Mouse (Mus musculus) embryo, embryonic 10.5 days (tissue): ENCODE results near the gene Pik3r1.

Source experiments
- DNase-seq: peaks from one replicate; pipeline ENCODE4 v3.0.0-alpha.2; 2015; ENCODE audit warnings: low spot score

The Pik3r1 gene

DNA sequence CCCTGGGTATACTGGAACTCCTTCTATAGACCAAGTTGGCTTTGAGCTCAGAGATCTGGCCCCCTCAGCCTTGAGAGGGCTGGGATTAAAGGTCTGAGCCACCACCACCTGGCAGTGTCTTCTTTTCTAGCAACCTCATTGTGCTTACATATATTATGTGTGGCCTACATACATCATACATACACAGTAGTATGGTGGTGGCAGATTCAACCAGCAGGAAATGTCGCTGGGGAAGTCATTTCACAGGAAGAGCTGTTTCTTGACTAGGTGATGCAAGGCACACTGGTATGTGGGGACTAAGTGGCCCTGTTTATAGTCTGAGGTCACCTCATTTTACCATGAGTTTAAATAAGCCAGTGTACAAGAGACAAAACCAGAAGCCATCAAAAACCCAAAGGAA, 87.9 kb downstream of the Pik3r1 start:
- DNase-seq = no peak

DNA sequence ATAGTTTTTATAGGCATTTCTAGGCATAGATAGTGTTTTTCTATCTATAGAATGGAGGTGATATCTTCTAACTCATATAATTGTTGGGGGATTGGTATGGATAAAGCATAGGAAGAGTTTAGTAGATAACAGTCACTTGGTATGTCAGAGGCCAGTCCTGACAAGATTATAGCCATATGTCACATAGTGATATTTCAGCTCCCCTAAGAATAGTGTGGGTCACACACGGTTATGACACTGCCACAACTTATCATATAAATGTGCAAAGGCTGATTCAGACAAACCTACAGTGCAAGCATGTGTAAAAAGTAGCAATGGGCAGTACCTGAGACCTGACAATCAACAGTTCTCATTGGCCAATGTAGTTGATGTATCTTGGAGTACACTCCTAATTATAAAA, 89.0 kb downstream of the Pik3r1 start:
- DNase-seq = no peak

DNA sequence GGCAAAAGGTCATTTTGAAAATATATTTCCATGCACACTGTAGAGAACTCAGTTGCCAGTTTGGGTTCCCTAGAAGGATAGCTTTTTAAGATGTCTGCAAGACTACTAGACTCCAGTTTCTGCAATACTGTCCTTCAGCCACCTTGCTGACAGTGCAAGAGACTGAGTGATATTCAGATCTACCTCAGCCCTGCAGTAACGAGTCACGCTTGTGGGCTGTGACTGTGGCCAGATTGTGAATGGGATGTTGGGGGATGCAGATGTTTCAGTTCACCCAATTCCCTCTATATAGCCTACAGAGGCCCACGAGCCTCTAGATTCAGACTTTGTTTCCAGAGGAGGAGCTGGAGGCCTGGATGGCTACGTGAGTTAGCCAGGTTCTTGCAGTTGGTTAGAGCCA, 90.0 kb downstream of the Pik3r1 start:
- DNase-seq = no peak

DNA sequence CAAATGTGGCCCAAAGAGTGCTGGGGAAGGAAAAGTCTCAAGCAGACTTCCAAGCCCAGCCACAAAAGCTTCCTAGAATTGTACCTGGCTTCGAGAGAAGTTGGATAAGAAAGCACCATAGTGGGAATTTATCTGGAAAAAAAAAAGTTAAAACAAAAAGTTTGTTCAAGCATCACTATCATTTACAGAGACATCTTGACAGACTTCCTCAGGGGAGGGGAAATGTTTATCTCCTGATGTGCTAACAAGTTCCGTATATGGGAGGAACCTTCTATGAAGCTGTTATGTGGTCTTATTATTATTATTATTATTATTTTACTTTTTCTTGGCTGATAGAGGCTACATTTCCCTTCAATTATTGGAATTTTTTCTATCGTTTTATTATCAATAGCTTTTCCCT, 94.1 kb downstream of the Pik3r1 start:
- DNase-seq = no peak

- DNase-seq = peak; percentile 33
These were observed 99.2 kb downstream of the Pik3r1 start for GRCm38 (mm10) chr13:101668859-101669258.

GRCm38 (mm10) chr13:101664010-101664409, 104.0 kb downstream of the Pik3r1 start:
- DNase-seq = no peak

- no peak for DNase-seq
These were observed 105.1 kb downstream of the Pik3r1 start for GRCm38 (mm10) chr13:101662900-101663299.

DNA sequence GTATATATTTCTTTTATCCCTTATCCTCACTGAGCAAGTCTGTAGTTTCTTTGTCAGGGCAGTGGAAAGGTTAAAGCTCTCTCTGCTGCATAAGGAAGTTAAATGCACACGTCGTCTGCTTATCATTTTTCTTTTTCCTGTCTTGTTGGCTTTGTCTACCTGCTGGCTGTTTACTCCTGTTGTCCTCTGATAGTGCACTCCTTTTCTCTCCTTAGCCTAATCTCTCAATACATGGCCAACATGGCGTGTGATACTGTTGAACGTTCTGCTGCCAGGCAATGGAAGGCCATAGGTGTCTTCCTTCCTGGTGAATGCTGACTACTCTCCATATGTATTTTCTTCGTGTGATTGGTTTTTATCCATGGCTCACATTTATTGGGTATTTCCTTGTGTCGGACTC, 106.5 kb downstream of the Pik3r1 start:
- no peak for DNase-seq

- no peak for DNase-seq
These were observed 107.8 kb downstream of the Pik3r1 start for GRCm38 (mm10) chr13:101660187-101660586.

DNA sequence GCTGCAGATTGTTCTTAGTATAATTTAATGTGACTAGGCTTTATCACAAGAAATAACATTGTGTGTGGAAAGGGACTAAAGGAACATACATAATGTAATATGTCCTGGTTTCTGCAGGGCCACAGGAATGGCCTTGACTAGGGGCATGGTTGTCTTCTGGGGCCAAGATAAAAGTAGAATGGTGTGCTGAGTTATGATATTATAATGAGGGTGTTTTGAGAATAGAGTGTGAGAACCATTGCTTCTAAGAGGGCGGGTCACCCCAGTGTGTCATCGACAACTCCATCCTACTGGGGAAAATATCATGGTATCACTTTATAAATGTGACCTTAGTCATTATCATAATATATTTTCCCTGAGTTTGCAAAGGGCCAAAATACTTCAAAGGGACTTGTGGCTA, 115.9 kb downstream of the Pik3r1 start:
- DNase-seq = no peak

GRCm38 (mm10) chr13:101641632-101642031, 126.4 kb downstream of the Pik3r1 start:
- DNase-seq = no peak

DNA sequence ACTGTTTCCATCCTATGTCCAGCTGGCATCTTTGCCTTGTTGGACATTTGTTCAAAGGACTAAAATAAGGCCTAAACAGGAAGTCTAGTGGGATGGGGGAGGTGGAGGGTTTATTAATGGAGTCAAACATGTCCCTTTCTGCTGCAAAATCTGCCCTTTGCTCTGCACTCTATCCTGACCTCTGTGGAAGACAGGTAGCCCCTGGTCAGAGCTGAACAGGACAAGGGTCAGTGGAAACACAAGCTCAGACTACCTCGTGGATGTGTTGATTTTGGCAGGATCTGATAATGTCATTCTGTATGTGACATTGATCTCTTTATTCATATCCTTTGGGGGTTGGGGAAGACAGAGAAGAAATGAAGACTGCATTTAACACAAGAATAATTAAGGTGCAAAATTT, 132.2 kb downstream of the Pik3r1 start:
- no peak for DNase-seq

DNA sequence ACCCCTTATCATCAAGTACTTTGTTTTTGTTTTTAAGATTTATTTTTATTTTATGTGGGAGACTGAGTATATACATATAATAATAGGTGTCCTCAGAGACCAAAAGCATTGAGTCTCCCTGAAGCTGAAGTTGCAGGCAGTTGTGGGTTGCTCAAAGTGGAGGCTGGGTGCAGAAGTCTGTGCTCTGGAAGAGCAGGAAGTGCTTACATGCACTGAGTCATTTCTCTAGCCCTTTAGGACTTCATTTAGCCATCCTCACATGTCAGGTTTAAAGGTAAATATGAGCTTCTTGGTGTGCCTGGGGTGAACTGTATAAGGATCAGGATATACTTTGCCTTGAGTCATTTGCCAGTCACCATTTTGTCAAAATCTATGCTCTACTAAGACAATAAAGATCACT, 133.6 kb downstream of the Pik3r1 start:
- DNase-seq = no peak

DNA sequence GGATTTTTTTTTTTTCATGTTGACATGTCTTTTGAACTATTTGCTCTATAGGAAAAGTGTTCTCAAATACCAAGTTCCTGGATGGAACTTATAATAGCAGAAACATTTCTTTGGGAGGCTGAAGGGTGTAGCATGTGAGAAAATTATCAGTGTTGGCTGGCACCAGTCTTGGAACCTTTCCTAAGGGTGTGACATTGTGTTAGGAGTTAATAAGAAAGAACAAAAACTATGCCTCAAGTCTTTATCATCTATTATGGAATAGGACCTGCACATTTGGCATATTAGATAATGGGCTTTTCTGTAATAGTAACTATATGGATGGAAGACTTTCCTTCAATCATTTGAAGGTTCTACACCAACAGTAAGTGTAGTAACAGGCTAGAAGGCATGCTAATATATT, 134.4 kb downstream of the Pik3r1 start:
- no peak for DNase-seq

DNA sequence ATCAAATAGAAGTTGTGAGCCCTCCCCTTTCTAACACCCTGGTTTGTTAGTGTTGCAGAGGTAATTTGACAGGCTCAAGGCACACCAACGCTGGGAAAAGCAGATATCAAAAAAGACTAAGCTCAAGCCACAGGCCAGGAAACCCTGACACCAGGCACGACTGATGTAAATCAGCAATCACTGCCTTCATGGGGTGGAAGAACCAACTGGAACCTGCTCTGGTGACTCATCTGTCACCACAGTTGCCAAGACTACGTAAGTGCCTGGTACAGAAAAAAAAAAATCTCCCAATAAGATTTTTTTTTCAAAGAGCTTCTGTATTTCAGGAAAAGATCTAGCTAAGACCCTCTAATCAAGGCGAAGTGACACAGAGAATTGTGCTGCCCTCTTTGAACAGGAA, 135.2 kb downstream of the Pik3r1 start:
- no peak for DNase-seq

- no peak for DNase-seq
These were observed 136.5 kb downstream of the Pik3r1 start for GRCm38 (mm10) chr13:101631561-101631960.
